Mouse (Mus musculus): ENCODE measurements around the gene Clk4. TPM values are rescaled to one million over a fixed set of nuclear protein-coding genes. Genes with fewer than 3 reads are reported as not detected.

The Clk4 gene
- 100 to 1,000 TPM in 1 of 2 experiments, 10 to 100 TPM in 1; 84.2 to 110 TPM for total RNA-seq (2021)
- long read RNA-seq, experiment 1, transcript Clk4-201 (13 exons, 1,949 nt): major isoform, 12 of 38 reads
- long read RNA-seq, experiment 1, partial matches to known transcripts: 3 of 38 reads
- long read RNA-seq, experiment 1, other reads (novel, unspliced or antisense): 20 of 38 reads
- long read RNA-seq, experiment 2, partial matches to known transcripts: 0 of 9 reads
- long read RNA-seq, experiment 2, other reads (novel, unspliced or antisense): 5 of 9 reads

DNA sequence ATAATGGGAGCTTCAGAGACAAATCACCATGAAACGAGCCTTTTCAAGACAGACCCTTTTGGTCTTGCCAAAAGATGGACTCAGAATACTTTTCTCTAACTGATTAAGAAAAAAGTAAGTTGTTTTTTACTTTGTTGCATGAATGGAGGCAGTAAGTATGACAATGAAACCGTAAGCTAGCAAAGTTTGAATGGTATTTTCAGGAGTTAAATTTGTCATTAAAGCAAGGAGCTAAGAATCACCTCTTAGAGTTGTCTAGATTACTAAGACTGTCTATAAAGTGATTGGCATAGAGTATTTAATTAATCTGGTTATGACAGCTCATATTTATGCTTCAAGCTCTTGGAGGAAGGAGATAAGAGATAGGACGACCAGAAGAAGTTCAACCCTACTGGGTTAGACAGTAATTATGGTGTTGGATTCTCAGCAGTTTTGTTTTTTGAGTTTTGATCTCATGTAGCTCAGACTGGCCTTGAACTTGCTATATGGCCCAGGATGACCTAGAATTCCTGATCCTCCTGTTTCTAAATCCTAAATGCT is at the start of gene Clk4:
Clk4 (plus strand) TSS at position 51 of the 540 bp plus-strand sequence.
- DNase-seq: no peak

DNA sequence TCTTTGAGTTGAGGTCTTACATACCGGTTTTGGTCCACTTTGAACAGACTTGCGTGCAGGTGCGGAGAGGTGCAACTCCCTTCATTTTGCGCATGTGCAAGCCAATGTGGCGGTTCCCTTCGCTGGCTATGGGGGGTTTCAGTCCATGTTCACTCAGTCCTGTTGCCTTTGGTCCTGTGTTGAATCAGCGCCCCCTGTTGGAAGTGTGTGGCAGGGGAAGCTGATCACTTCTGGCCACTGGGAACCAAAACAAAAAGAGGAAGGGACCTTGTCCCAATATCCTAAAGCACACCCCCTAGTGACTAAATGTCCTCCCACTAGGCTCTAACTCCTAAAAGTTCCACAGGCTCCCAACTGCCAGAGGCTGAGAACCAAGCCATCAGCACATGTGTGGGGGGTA is 47.5 kb upstream of the Clk4 start:
- peak; percentile 13 to 16 for DNase-seq

DNA sequence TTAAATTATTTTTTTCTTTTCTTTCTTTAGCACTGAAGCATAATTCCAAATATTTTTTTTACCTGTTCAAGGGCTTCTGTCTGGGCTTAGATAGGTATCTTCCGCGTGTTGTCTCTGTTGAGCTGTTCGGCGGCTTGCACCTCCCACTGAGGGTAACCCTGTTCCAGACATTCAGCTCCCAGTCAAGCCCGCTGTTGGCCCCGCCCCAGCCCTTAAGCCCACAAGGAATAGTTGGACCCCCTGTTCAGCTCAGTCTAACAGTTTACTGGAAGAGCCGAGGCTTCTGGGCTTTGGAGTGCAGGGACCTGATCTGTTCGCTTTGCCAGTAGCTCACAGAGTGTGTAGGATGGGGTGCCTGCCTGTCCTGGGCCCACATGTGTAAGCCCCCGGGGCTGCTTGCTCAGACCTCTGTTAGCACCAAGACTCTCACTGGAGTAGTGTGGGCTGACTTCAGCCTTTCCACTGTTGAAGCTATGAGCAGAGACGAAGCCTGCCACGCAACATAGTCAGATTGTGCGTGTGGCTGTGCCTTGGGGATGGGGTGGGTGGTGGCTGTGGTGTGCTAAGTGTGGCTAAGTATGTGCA is 42.0 kb upstream of the Clk4 start:
- no peak for DNase-seq

DNA sequence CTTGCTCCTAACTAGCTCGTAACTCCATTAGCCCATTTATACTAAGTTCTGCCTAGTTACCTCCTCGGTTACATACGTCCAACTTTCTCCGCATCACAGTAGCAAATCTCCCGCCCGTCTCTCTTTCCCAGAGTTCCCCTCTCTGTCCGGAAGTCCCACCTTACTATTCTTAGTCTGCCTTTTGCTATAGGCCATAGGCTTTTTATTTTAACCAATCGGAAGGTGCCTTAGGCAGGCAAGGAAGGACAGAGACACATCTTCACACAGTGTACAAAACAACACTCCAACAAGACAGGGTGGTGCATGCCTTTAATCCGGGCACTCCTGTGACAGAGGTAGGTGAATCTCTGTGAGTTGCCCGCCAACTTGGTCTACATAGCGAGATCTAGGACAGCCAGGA is 41.2 kb upstream of the Clk4 start, which contains the start of gene Gm12569:
Gm12569 (plus strand) TSS at position 166 of the 400 bp plus-strand sequence.
- no peak for DNase-seq

DNA sequence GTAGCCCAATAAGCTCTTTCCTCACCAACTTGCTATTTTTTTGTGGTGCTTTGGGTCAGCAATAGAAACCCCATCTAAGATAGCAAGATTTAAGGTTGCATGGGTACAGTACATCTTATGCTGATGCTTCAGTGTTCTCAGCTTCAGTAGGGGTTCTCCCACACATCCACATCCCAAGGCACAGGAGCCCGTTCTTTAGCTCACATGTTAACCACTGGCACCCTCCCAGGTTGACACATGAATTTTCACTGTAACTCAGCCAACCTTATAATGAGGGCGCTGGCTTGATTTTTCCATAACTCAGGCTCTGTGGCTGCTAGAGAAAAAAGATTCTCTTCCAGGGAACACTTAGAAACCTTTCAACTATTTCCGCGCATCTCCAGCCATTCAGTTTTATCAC is 34.4 kb upstream of the Clk4 start:
- DNase-seq: no peak

DNA sequence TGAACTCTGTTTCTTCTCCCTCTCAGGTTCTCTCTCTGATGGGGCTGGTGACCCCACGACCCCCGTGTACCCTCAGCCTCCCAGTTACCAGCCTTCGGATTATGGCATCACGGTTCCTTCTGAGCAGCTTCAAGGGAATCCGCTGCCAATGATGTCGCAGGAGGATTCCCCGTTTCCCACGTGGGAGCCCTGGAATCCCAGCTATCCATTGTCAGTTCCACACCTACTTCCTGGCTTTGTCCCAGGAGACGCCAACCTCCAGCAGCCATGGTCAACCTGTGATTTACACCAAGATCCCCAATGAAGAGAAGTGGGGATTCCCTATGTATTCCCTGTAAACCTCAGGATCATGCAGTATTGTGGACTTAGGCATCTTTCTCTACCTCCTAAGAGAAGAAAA is 26.9 kb upstream of the Clk4 start:
- no peak for DNase-seq

DNA sequence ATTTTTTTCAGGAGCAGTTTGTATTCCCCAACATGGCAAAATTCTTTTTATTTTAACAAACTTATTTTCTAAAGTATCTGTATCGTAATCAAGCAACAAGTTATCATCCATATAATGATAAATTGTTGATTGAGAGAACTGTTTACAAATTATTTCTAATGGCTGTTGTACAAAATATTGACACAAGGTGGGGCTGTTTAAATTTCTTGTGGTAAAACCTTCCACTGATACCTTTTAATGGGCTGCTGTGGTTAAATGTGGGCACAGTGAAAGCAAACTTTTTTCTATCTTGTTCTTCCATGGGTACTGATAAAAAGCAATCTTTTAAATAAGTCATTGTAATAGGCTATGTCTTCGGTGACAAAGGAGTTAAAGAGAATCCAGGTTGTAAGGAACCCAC is 18.6 kb upstream of the Clk4 start:
- DNase-seq: no peak

DNA sequence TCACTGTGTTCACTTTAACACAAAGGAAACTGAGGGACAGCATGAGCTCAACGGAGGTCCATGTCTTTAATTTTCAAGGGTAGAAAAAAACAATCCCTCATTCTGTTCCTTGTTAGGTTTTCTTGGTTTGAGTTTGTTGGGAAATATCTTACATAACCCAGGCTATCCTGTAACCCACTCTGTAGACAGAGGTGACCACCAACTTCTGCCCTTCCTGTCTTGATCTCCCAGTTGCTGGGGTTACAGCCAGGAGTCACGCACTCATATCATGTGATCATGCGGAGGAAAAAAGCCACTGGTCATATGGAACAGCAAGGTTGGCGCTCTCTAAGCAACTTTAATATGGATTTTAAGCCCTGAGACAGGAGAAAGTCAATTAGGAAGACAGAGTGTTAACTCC is 4.5 kb upstream of the Clk4 start:
- DNase-seq: no peak

DNA sequence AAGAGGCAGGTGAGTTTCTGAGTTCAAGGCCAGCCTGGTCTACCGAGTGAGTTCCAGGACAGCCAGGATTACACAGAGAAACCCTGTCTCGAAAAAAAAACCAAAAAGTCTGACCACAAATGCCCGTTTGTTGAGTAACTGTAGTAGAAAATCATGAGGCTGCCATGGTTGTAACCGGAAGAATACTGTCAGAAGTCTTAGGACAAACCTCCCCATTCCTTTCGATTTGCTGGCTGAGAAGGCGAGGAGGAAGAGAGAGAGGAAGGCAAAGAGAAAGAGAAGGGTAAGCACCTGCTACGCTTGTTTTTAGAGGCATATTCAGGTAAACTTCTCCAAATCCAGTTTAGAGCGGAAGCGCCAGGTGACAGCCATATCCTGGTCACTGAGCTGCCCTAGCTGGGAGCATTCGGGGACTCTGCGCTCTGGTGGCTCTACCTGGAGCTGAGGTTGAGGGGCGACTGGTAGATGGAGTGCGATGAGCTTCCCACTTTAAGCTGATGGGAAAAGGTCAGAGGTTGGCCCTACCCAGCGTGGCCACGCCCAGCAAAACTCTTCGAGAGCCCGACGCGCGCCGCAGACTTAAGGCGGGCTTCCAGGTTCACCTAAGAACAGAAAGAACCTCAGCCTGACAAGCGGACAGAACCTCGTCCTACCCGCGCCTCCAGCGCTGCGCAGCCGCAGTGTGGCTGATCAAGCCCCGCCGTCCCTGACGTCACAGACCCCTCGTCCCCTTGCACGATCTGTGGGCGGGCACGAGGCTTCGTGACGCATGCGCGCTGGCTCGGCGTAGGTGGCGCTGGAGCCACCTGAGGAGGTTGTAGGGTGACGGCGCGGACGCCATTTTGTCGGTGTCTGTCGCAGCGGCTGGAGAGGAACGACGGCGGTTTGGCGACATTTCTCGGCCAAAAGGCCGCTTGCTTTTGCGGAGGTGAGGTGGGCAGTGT is 1.1 kb downstream of the Clk4 start, which contains the start of gene BC049762:
BC049762 (minus strand) TSS at position 705 of the 944 bp plus-strand sequence.
- DNase-seq: peak; percentile 99 to 100

DNA sequence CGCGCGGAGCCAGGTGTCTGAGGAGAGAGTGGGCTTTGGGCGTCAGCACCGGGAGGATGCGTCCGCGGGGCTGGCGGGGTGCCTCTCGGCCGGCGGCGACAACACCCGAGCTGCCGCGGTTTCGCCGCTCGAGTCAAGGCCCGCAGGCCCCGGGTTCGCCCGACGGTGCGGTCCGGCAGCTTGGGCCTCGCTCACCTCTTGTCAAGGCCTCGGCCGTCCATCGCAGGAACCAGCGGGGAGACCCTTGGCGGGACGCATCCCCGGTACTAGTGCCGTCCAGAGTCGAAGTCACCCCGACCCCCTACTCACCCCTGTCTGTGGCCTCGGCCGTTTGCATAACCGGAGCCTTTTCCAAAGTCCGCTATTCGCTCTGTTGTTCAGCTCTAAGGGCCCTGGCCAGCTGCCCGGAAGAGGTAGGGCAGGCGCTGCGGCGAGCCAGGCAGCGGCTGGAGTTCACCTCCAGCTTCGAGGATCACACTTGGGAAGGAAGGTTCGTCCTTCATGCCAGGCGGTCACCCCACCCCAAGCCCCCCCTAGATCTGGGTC is 1.8 kb downstream of the Clk4 start:
- peak; percentile 71 to 86 for DNase-seq

DNA sequence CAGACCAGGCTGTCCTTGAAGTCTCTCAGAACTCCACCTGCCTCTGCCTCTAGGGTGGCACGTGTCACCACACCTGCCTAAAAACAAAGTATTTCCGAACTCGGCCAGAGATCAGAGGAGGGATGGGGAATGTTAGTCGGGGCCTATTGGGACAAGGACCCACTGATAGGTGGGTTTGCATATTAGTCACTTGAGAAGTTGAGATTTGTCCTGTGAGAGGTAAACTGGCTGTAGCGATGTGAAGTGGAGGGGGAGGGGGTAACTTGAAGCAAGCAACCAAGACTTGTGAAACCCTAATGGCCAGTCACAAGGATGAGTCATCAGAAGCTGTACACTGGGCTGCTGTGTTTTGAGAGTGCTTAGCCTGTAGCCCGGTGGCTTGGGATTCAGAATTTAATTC is 2.8 kb downstream of the Clk4 start:
- peak; percentile 50 to 63 for DNase-seq

DNA sequence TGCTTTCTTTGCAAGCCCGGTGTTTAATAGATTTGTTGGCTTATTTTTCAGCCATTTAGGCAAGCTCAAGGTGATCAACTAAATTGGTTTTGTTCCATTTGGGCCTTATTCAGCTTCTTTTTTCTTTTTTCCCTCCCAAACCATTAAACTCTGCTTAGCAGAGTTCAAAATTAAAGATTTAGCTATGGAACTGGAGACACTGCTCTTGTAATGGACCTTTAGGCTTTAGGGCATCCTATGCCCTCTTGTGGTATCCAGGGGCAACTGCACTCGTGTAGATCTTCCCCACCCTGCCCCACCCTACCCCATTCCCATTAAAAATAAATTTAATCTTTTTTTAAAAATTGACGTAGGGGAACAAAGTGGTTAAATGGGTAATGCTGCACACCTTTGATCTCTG is 3.8 kb downstream of the Clk4 start:
- peak in 1 of 2 experiments; percentile 32 for DNase-seq

DNA sequence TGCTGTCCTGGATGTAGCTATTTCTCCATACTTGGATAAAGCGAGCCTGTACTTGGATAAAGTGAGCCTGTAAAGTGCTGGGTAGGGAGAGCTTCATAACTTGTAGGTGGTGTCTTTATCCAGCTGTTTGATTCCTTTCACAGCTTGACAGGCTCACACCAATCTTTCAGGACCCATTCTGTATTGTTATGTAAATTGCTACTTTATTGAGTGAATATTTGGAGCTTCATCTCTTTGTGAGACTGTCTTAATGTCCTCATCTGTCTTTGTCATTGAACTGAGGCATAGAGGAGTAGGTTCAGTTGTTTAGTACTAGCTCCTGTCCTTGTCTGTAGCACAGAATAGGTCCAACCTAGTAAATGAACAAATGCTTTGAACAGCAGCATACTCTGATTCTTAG is 12.9 kb downstream of the Clk4 start:
- no peak for DNase-seq

DNA sequence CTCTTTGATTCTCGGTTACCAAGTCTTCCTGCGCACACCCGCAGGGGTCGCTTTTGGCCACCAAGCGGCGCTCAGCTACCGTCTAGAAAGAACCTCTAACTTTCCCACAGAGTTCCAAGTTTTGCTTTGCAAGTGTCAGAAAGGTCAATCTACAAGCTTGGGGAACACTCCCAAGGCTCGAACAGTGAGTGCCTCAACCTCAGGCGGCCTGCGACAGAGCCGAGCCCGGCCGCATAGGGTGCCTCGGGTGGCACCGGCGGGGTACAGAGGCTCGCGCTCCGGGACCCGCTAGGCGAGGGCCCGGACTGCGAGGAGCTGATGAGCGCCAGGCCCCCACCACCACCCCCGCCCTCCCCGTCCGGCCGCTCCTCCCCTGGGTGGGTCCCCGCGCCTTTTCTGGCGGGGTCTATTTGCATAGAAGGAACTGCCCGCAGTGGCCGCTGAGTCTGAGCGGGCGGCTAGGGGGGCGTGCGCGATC is 28.1 kb downstream of the Clk4 start, which contains the start of gene Col23a1:
Col23a1 (plus strand) TSS at position 357 of the 478 bp plus-strand sequence.
- peak; percentile 83 to 85 for DNase-seq

DNA sequence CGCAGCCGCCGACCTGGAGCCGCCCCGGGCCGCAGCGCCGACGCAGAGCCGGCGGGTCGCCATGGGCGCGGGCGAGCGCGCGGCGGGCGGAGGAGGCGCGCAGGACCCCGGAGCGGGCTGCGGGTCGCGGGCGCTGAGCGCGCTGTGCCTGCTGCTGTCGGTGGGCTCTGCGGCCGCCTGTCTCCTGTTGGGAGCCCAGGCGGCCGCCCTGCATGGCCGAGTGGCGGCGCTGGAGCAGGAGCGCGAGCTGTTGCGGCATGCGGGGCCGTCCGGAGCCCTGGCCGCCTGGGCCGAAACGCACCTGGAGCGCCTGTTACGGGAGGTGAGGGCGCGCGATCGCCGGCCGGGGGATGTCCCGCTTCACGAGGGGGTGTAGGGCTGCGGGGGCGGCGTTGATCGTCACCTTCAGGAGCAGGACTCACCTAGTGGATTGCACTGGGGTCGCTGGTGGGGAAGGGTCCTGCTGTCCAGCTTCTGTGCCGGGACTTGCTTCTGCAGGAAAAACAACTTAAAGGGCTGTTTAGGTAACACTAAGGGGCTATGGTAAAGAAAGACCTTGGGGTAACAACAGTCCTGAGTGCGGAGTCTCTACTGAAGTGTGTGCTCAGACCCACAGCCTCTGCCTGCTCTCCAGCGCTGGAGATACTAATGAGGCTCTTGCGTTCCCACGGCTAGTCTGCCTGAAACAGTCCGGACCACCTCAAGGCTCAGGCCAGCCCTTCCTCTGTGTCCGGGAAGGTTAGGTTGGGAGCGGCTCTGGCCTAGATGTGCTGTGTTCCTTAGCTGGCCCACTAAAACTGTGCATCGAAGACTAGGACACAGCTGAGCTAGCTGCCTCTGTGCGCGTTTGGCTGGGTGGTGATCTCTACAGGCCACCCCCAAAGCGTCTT is 28.8 kb downstream of the Clk4 start:
- DNase-seq: peak; percentile 60 to 71

DNA sequence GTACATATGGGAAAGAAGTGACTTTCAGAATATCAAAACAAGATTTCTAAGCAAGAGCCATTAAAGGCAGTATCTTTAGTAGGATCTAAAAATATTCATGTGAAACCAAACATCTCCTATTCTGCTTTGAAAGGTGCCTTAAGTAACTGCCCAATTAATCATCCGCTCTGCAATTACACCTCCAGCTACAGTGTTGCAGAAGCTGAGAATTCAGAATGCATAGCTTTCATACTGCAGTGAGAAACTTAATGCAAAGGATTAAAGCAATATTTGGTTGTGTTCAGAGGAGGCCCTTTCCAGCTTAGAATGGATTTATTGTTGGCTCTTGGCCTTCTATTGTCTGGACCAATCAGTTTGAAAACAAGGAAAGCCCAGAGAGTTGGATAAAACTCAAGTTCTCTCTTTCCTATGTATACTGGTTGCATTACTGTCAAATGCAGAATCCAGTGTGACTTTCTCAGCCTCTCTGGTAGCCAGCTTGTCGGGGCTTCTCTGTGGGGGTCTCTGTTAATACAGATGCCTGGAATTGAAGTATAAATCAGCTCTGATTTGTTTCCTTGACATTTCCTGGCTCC is 32.5 kb downstream of the Clk4 start:
- DNase-seq: no peak

DNA sequence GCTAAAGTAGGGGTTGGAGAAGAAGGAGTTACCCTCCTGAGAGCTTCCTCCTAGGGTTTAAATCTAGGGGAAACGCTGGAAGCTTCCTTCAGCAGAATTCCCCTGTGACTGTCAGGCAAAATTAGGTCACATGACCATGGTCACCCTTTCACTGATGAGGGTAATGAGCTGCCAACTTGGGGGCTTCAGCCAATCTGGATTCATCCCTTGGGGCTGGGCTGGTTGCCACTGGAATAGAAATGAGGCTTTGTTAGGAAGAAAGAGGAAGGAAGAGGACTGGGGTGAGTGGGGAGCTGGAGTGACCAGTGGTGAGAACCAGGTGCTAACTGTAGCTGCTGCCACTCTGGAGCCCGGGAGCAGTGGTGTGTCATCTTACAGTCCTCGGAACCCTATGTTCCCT is 34.2 kb downstream of the Clk4 start:
- DNase-seq: no peak

DNA sequence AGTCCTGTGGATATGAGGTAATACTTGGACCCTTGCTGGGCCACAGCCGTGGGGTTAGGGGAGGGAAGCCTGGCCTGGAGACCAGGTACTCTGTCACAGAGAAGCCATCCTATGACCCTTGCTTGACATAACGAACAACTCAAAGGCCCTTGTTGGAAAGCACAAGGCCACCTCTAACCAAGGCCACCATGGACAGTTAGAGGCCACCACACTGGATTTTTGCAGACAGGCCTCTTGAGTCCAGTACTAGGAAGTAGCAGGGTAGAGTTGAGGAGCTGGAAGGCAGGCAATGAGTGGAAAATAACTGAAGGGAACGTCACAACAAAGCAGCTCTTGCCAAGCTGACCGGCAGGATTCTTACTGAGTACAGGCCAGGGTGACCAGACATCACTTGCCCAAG is 37.2 kb downstream of the Clk4 start:
- DNase-seq: peak; percentile 20 to 41

DNA sequence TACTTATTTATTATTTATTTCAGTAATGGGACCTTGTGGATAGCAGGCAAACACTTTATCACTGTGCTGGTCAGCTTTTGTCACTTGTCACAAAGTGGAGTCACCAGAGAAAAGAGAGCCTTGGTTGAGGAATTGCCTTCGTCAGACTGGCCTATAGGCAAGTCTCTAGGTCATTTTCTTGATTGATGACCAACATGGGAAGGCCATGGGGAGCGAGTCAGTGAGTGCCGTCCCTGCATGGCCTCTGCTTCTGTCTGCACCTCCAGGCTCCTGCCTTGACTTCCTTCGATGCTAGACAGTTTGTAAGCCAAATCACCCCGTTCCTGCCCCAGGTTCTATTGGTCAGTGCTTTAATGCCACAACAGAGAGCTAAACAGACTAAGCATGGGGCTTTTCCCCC is 40.9 kb downstream of the Clk4 start:
- DNase-seq: peak in 1 of 2 experiments; percentile 49

DNA sequence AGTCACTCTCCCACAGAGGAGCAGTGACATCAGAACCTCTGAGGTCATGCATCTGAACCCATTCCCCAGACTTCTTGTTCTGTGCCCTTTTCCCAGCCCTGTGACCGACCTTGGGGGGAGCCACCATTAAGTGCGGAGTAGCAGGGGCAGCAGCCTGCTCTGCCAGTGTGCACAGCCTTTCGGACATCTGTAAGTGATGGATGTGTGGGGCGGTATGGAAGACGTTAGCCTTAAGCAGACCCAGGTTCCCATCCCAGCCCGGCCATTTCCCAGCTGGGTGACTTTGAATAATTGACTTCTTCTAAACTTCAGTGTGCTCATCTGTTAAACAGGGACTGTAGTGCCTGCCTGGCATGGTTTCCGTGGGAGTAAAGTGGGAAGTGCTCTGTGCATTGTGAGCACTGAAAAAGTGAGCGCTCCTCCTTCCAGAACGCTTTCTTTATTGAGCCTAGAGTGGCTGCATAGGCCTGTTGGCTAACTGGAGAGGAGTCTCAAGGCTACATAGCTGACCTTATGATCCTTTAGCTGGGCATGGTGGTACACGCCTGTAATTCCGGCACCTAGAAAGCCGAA is 42.5 kb downstream of the Clk4 start:
- DNase-seq: no peak
